Mouse (Mus musculus) embryonic facial prominence, embryonic 14.5 days (tissue): ENCODE data around the gene Nedd9. TPM values are rescaled to one million over a fixed set of nuclear protein-coding genes. Genes with fewer than 3 reads are reported as not detected.
A peak's percentile ranks its signal among the peaks of the same experiment; 100 is the strongest.

ENCODE experiments used
- ATAC-seq: fragments of 200-750 bp; cut with Nextera tagmentation; 2 replicates; pipeline ENCODE4 v1.8.0; 2017; ENCODE audit warnings: low read depth, moderate number of reproducible peaks, moderate TSS enrichment
- DNase-seq: peaks from one replicate; pipeline ENCODE4 v3.0.0-alpha.2; 2015; ENCODE audit warnings: low spot score
- H3K27ac ChIP-seq: fragments of 300-500 bp; sonication (generic); replicated peaks from 2 replicates; pipeline ENCODE4 v1.5.1; 2014; ENCODE audit warnings: low read depth, mild to moderate bottlenecking, low read length, moderate library complexity
- H3K27me3 ChIP-seq: fragments of 300-500 bp; sonication (generic); replicated peaks from 2 replicates; pipeline ENCODE4 v1.6.1; 2014; ENCODE audit warnings: low read length; ENCODE audit not compliant: control insufficient read depth, insufficient read depth
- H3K36me3 ChIP-seq: fragments of 300-500 bp; sonication (generic); 2 replicates; pipeline ENCODE4 v1.6.1; 2014; ENCODE audit warnings: low read length, mixed read lengths; ENCODE audit not compliant: control insufficient read depth, insufficient read depth
- H3K4me1 ChIP-seq: fragments of 300-500 bp; sonication (generic); 2 replicates; pipeline ENCODE4 v1.6.1; 2014; ENCODE audit warnings: antibody characterized with exemption, low read length; ENCODE audit not compliant: control insufficient read depth, insufficient read depth
- H3K4me2 ChIP-seq: fragments of 300-500 bp; sonication (generic); 2 replicates; pipeline ENCODE4 v1.6.1; 2014; ENCODE audit warnings: low read depth, mild to moderate bottlenecking, low read length, moderate library complexity, mixed read lengths
- H3K4me3 ChIP-seq: fragments of 300-500 bp; sonication (generic); 2 replicates; pipeline ENCODE4 v1.5.1; 2014; ENCODE audit warnings: low read depth, mild to moderate bottlenecking, low read length
- H3K9ac ChIP-seq: fragments of 300-500 bp; sonication (generic); 2 replicates; pipeline ENCODE4 v1.6.1; 2014; ENCODE audit warnings: low read depth, mild to moderate bottlenecking, low read length, moderate library complexity, mixed read lengths
- H3K9me3 ChIP-seq: fragments of 300-500 bp; sonication (generic); 2 replicates; pipeline ENCODE4 v1.6.1; 2016; ENCODE audit warnings: low read length; ENCODE audit not compliant: control insufficient read depth
- WGBS: fragments of 180-500 bp; shearing (Covaris S2); extraction: QIAGEN DNeasy Blood & Tissue Kit; methylation state at CpG from one replicate; pipeline ENCODE4 v1.1.7; 2014; 5-methylcytosine and 5-hydroxymethylcytosine counted together
- polyA plus RNA-seq: library from polyadenylated mRNA; unstranded; fragments of >200 nt; fragmentation: Nextera tagmentation; extraction: Ambion mirVana; gene quantifications from 2 replicates; pipeline ENCODE4 v1.2.1, GENCODE M21; 2014

Gene Nedd9
- polyA plus RNA-seq, 1 experiment from 2014 or later: 31.1 TPM

DNA sequence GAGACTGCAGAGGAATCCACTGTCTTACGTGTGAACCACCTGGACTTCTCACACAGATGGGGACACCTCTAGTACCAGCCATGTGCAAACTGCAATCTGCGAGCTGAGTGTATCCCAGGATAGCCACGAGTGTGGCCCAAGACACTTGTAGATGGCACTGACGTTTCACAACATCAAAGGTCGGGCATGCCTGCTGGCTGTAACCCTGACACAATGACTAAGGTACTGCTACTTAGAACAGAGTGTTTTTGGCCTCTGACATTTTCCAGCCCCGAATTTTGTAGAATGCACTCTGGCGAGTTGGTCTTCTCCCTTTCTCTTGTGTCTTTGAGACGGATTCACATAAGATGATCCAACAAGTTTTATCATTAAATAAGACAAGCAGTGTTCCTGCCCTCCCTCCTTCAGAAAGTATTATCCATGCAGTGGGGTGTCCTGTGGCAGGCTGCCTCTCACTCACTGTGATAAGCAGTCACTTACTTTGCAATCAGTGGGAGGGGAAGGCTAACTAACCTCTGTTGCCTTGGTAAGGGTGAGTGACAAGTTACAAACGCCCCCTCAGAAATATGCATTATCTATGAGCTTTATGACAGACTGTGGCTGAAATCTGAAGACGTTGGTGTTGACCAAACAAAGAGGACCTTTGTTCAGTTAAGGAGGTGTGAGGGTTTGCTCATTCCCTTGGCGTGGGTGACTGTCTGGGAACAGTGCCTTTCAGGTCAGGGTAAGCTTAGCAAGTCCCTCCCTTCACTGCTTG lies 156.4 kb downstream of the Nedd9 start:
- peaks cover 14% of the 10 kb centered on the region; the same call in 1 of the 2 replicates for H3K36me3 ChIP-seq
- no peak overlapping the region for H3K4me2 ChIP-seq
- H3K4me1 ChIP-seq: no peaks in the 10 kb centered on the region
- no peak overlapping the region for H3K27ac ChIP-seq
- no peaks in the 10 kb centered on the region for H3K9me3 ChIP-seq
- H3K27me3 ChIP-seq: no peaks in the 10 kb centered on the region
- ATAC-seq (no peak), DNase-seq (no peak)
- H3K9ac ChIP-seq: no peak overlapping the region
- H3K4me3 ChIP-seq: no peak overlapping the region
- 65% methylated on average over 11 of the region's 11 CpGs for WGBS

DNA sequence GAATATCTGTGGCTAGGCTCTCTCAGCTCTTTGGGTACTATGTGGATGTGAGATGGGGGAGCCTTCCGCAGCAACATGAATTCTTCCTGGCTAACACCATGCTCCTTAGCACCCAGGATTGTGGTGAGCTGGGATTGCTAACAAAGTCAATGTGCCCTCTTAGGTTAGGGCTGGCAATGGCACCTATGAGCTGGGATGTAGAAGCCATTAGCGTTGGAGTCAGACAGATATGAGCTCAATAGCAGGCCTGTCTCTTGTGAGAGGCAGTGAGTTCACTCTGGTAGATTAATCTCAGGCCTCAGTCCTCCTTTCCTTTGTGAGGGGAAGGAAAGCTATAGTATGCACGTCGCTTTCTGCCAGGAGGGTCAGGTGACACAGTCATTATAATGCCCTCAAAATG lies 157.1 kb downstream of the Nedd9 start:
- Histone ChIP-seq H3K4me3 (no peak overlapping the region), H3K27ac (no peak overlapping the region), H3K9ac (no peak overlapping the region), H3K27me3 (no peaks in the 10 kb centered on the region), H3K36me3 (peaks cover 14% of the 10 kb centered on the region; the same call in 1 of the 2 replicates), H3K9me3 (no peaks in the 10 kb centered on the region), H3K4me1 (no peaks in the 10 kb centered on the region), H3K4me2 (no peak overlapping the region)
- 76% methylated on average over 4 of the region's 4 CpGs for WGBS
- DNase-seq (no peak), ATAC-seq (no peak)

DNA sequence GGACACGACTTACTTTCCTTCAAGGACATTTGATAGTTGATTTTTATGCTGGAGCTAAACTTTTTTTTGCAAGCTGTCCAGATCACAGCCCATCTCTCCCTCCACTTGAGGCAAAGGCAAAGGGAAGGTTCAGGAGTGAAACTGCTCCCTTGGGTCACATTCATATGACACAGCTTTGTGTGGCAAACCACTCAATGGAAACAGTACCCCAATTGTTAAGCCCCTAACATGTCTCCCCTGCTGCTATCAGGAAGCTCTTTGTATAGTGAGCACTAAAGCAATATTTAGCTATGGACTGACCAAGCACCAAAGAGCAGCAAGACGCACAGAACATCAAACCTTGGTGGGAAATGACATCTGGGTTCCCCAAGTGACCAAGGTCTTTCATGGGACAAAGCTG lies 158.7 kb downstream of the Nedd9 start:
- ATAC-seq: no peak
- WGBS: 59% methylated on average over 2 of the region's 2 CpGs

DNA sequence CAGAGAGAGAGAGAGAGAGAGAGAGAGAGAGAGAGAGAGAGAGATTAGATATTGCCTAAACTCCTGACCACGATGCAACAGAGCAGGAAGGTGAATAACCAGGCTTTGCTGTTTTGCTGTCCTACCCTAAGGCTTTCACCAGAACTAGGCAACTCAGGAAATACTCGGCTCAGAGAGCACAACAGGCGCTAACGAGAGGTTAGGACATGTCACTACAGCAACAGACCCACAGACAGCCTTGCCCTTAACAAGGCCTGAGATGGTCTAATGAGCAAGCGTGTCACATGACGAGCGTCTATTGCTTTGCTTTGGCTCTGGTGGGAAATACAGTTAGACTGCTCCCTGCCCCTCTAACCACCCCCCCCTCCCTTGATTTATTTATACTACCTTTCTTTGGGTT lies 159.6 kb downstream of the Nedd9 start:
- peak; percentile 30 for DNase-seq

More for the DNA sequence above, 158.7 kb downstream of the Nedd9 start:
- no peaks in the 10 kb centered on the region for H3K27me3 ChIP-seq
- peaks cover 11% of the 10 kb centered on the region; the same call in 1 of the 2 replicates for H3K36me3 ChIP-seq
- H3K9me3 ChIP-seq: no peaks in the 10 kb centered on the region
- H3K4me2 ChIP-seq: no peak overlapping the region
- no peak overlapping the region for H3K4me3 ChIP-seq
- DNase-seq: no peak
- H3K9ac ChIP-seq: no peak overlapping the region
- no peaks in the 10 kb centered on the region for H3K4me1 ChIP-seq
- no peak overlapping the region; the same call in 1 of the 2 replicates for H3K27ac ChIP-seq

DNA sequence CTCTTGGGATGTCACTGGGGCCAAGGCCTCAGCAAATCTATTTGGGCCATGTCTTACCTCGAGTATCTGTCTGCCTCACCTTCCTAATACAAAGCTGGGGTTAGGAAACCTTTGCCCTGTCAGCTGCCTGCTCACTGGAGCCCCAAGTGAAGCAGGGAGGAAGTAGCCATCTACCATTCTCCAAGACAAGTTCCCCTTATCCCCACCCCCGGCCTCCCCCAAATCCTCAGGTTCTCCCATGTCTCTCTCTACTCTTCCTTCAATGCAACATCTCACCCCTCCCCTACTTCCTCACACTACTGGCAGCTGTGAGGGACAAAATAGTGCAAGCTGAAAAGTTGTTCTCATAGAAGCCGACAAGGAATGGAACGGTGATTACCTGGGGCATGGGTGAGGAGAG lies 161.0 kb downstream of the Nedd9 start:
- H3K9ac ChIP-seq: no peak overlapping the region
- no peaks in the 10 kb centered on the region for H3K27me3 ChIP-seq
- H3K4me1 ChIP-seq: no peaks in the 10 kb centered on the region
- ATAC-seq: no peak
- peaks cover 11% of the 10 kb centered on the region; the same call in 1 of the 2 replicates for H3K36me3 ChIP-seq
- H3K27ac ChIP-seq: no peak overlapping the region
- no peaks in the 10 kb centered on the region for H3K9me3 ChIP-seq
- no peak overlapping the region for H3K4me3 ChIP-seq
- WGBS: 82% methylated on average over 4 of the region's 4 CpGs
- H3K4me2 ChIP-seq: no peak overlapping the region
- no peak for DNase-seq

More for the DNA sequence above, 159.6 kb downstream of the Nedd9 start:
- Histone ChIP-seq H3K9ac (no peak overlapping the region), H3K27ac (no peak overlapping the region), H3K36me3 (peaks cover 11% of the 10 kb centered on the region; the same call in 1 of the 2 replicates), H3K4me3 (no peak overlapping the region), H3K4me1 (no peaks in the 10 kb centered on the region), H3K27me3 (no peaks in the 10 kb centered on the region), H3K4me2 (no peak overlapping the region), H3K9me3 (no peaks in the 10 kb centered on the region)
- no peak for ATAC-seq
- 56% methylated on average over 7 of the region's 7 CpGs for WGBS

DNA sequence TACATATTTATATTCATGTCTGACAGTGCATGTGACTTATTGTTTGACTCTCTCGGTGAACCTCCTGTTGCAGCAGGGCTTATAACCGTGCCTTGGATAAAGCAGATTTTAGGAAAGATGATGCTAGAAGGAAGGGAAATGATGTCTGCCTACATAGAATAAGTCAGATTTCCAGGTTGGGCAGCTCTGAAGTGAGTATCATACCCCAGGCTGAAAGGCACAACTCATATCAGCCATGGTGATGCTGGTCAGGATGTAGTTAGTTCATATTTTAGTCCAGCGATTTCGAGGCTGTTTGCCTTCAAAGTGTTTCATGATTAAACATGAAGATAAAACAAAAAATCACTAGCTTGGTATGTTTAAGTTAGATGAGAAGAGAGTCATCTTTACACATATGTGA lies 161.8 kb downstream of the Nedd9 start:
- Histone ChIP-seq H3K9ac (no peak overlapping the region), H3K4me3 (no peak overlapping the region), H3K27ac (no peak overlapping the region), H3K4me1 (no peaks in the 10 kb centered on the region), H3K4me2 (no peak overlapping the region), H3K36me3 (peaks cover 11% of the 10 kb centered on the region; the same call in 1 of the 2 replicates), H3K27me3 (no peaks in the 10 kb centered on the region), H3K9me3 (no peaks in the 10 kb centered on the region)
- DNase-seq (no peak), ATAC-seq (no peak)
- 85% methylated on average over 4 of the region's 4 CpGs for WGBS

DNA sequence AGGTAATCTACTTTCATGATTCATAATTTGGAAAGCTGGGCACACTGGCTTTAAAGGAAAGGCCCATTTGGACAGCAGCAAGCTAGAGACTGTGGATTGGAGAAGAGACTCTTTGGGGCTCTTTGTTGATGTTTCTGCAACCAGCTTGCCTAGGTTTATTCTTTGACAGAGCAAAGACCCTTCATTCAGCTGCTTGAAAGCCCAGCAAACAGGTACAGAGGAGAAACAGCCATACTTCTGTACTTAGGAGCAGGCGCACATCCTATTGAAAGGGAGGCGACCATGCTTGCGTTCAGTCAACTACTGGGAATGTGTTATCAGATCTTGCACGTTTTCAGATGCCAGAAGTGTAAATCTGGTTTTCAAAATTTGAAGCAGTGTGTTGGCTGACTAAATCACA lies 162.5 kb downstream of the Nedd9 start:
- no peak for DNase-seq
- H3K9me3 ChIP-seq: no peaks in the 10 kb centered on the region
- H3K27me3 ChIP-seq: no peaks in the 10 kb centered on the region
- H3K36me3 ChIP-seq: peaks cover 11% of the 10 kb centered on the region; the same call in 1 of the 2 replicates
- ATAC-seq: no peak
- WGBS: 77% methylated on average over 4 of the region's 4 CpGs
- H3K4me1 ChIP-seq: no peaks in the 10 kb centered on the region
- no peak overlapping the region for H3K27ac ChIP-seq
- no peak overlapping the region for H3K9ac ChIP-seq
- H3K4me2 ChIP-seq: no peak overlapping the region
- H3K4me3 ChIP-seq: no peak overlapping the region

DNA sequence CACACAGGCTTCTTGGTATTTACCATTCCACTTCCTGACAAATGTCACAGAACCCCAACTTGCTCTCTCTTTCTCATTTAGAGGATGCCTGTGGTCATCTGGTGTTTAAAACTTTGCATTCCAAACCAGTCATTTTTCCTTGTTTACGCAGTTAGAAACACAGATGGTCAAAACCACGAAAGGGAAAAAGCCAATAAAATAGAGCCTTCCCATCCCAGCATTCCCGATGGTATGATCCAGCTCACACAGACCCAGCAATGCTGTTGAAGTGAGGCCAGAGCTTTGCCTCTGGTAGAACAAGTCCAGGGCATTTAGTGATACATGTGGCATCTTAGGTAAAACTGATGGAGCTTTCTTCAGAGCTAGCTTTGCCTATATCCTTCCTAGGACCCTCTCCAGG lies 165.7 kb downstream of the Nedd9 start:
- WGBS: 62% methylated on average over 3 of the region's 3 CpGs
- no peak overlapping the region for H3K4me3 ChIP-seq
- no peak overlapping the region; the same call in 1 of the 2 replicates for H3K27ac ChIP-seq
- DNase-seq (peak; percentile 46), ATAC-seq (no peak)
- no peaks in the 10 kb centered on the region for H3K4me1 ChIP-seq
- no peak overlapping the region for H3K9ac ChIP-seq
- no peaks in the 10 kb centered on the region for H3K27me3 ChIP-seq
- H3K36me3 ChIP-seq: peaks cover 12% of the 10 kb centered on the region
- H3K9me3 ChIP-seq: no peaks in the 10 kb centered on the region
- no peak overlapping the region for H3K4me2 ChIP-seq

DNA sequence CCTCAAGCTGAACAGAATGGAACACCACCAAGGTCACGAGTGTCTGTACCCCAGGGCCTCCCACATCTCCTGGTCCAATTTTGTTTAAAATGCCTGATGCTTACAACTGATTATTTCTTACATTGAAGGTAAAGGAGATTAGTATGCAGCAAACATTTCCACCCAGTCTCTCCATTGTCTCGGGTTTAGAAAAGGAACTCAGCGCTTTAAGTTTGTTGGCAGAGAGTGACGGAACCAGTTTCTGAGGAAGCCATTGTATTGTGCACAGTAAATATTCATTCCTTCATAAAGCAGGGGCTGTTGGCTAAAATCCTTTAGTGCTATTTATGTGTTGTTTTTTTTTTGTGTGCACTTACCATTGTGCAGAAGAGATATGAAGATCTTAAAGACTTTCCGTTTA lies 166.4 kb downstream of the Nedd9 start:
- 80% methylated on average over 5 of the region's 5 CpGs for WGBS
- no peak overlapping the region for H3K4me2 ChIP-seq
- H3K9ac ChIP-seq: no peak overlapping the region
- H3K27me3 ChIP-seq: no peaks in the 10 kb centered on the region
- H3K4me3 ChIP-seq: no peak overlapping the region
- DNase-seq: peak; percentile 34
- H3K36me3 ChIP-seq: peaks cover 19% of the 10 kb centered on the region
- no peak overlapping the region; the same call in 1 of the 2 replicates for H3K27ac ChIP-seq
- H3K9me3 ChIP-seq: no peaks in the 10 kb centered on the region
- H3K4me1 ChIP-seq: no peaks in the 10 kb centered on the region
- no peak for ATAC-seq
